Mouse (Mus musculus) fat pad, adult 2 months (tissue): Measurements from ENCODE around the gene Ghrh.
"Not testable (repeated sequence)": the region's sequence is repeated elsewhere in the genome, so short reads cannot be mapped to it uniquely, and the experiment has no call there.

Source experiments
- DNase-seq: peaks from one replicate; pipeline ENCODE4 v3.0.0-alpha.2; 2011; ENCODE audit warnings: low read depth, low spot score; ENCODE audit errors: extremely low read depth

Ghrh gene

GRCm38 (mm10) chr2:157347361-157348159 is at the start of gene Ghrh:
TSS of gene Ghrh (minus strand) at chr2:157347506.
- no peak for DNase-seq

GRCm38 (mm10) chr2:157395960-157396359 is 48.7 kb upstream of the Ghrh start:
- DNase-seq, result no peak

- DNase-seq, result no peak
Observed at GRCm38 (mm10) chr2:157395371-157395770, 48.1 kb upstream of the Ghrh start.

GRCm38 (mm10) chr2:157394868-157395267 is 47.6 kb upstream of the Ghrh start:
- DNase-seq, result no peak

GRCm38 (mm10) chr2:157393549-157393948 is 46.2 kb upstream of the Ghrh start:
- DNase-seq, result no peak

GRCm38 (mm10) chr2:157392331-157392730 is 45.0 kb upstream of the Ghrh start:
- peak; percentile 36 for DNase-seq

- DNase-seq, result no peak
Observed at GRCm38 (mm10) chr2:157389591-157389921, 42.2 kb upstream of the Ghrh start.

- not testable (repeated sequence) for DNase-seq
Observed at GRCm38 (mm10) chr2:157388901-157389590, 41.7 kb upstream of the Ghrh start.

GRCm38 (mm10) chr2:157384836-157385235 is 37.5 kb upstream of the Ghrh start:
- DNase-seq, result no peak

GRCm38 (mm10) chr2:157376995-157377394 is 29.7 kb upstream of the Ghrh start:
- no peak for DNase-seq

- DNase-seq, result no peak
Observed at GRCm38 (mm10) chr2:157375794-157376757, 28.8 kb upstream of the Ghrh start.

- DNase-seq, result no peak
Observed at GRCm38 (mm10) chr2:157375051-157375450, 27.7 kb upstream of the Ghrh start.

GRCm38 (mm10) chr2:157373681-157374080 is 26.4 kb upstream of the Ghrh start:
- no peak for DNase-seq

GRCm38 (mm10) chr2:157371696-157372095 is 24.4 kb upstream of the Ghrh start:
- DNase-seq, result no peak

GRCm38 (mm10) chr2:157367991-157368390 is 20.7 kb upstream of the Ghrh start:
- DNase-seq, result no peak

GRCm38 (mm10) chr2:157367184-157367893 is 20.0 kb upstream of the Ghrh start, which contains the start of gene Manbal:
TSS of gene Manbal (plus strand) at chr2:157367594.
- DNase-seq, result no peak

- DNase-seq, result no peak
Observed at GRCm38 (mm10) chr2:157366762-157367161, 19.5 kb upstream of the Ghrh start.

GRCm38 (mm10) chr2:157363031-157363430 is 15.7 kb upstream of the Ghrh start:
- no peak for DNase-seq

GRCm38 (mm10) chr2:157360028-157360427 is 12.7 kb upstream of the Ghrh start:
- DNase-seq, result no peak

- no peak for DNase-seq
Observed at GRCm38 (mm10) chr2:157354106-157354505, 6.8 kb upstream of the Ghrh start.

GRCm38 (mm10) chr2:157353183-157353582 is 5.9 kb upstream of the Ghrh start:
- no peak for DNase-seq
